Mouse (Mus musculus): Measurements from ENCODE around the gene Slfn8. TPM values are rescaled to one million over a fixed set of nuclear protein-coding genes. Genes with fewer than 3 reads are reported as not detected.

Gene Slfn8
- polyA plus RNA-seq (2014; fragmentation: Nextera tagmentation; extraction: Ambion mirVana) = 0.20 and 0.36 TPM in 2 replicates

DNA sequence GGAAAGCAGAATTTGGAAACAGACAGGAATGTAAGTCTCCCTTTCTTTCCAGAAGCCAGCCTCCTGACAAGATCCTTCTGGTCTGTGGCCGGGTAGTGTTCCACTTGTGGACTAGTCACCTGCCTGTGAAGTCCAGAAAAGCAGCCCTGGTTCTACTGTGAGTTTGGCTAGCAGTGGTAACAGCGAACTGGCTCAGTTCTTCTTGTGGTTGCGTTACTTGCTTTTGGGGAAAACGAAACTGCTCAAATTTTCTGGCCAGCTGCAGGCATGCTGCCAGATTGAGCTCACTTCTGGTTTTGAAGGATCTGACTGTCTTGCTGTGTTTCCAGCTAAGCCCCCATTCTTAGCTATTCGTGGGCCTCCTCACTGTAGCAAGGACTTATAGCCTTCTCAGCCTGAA lies at the start of gene Slfn8:
Slfn8 (minus strand) TSS at position 190 of the 400 bp plus-strand sequence.
- ATAC-seq (replicated peaks; ENCODE audit: insufficient number of reproducible peaks, low FRiP score, low TSS enrichment, low read depth) (no peak), DNase-seq (ENCODE audit: low spot score) (no peak)
- Histone ChIP-seq H3K4me1 (ENCODE audit: control insufficient read depth, insufficient read depth, low read length) (no peaks in the 10 kb centered on the region), H3K27ac (replicated peaks; ENCODE audit: low read depth, low read length) (no peak within 1 kb of the TSS), H3K9me3 (replicated peaks; ENCODE audit: control insufficient read depth, low read length) (no peaks in the 10 kb centered on the region), H3K36me3 (replicated peaks; ENCODE audit: control insufficient read depth, insufficient read depth, low read depth, low read length) (no peaks in the 10 kb centered on the region), H3K27me3 (ENCODE audit: control insufficient read depth, insufficient read depth, low read length) (no peaks in the 10 kb centered on the region), H3K9ac (replicated peaks; ENCODE audit: low read length) (no peak within 1 kb of the TSS), H3K4me2 (ENCODE audit: low read depth, low read length) (no peak within 1 kb of the TSS), H3K4me3 (ENCODE audit: low read depth, low read length) (no peak within 1 kb of the TSS)
- WGBS = 73% methylated on average over 5 of the region's 5 CpGs

DNA sequence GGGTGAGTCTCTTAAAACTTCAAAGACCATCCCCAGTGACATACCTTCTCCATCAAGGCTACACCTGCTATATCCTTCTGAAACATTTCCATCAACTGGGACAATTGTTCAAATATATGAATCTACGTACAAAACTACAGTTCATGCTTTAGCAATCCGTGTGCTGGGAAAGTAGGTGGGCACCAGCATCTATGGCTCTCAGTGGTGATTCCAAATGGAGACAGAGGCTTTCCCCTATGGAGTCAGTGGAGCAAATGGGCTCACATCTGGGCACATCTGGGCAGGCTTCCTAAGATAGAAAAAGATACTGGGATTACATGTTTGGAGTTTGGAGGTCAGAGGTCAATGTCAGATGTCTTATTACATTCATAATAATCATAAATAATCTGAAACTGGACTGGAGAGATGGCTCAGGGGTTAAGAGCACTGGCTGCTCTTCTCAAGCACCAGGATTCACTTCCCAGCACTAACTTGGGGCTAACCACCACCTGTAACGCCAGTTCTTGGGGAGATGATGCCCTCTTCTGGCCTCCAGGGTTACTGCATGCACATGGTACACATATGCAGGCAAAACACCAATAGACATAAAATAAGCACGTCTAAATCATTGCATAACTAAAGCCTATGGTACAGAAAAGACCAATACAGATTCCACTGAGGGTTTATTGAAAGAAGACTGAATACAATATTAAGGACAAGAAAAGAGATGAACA lies 47.5 kb upstream of the Slfn8 start:
- H3K4me1 ChIP-seq (ENCODE audit: control insufficient read depth, insufficient read depth, low read length) = no peaks in the 10 kb centered on the region
- H3K36me3 ChIP-seq (replicated peaks; ENCODE audit: control insufficient read depth, insufficient read depth, low read depth, low read length) = no peaks in the 10 kb centered on the region
- ATAC-seq (replicated peaks; ENCODE audit: insufficient number of reproducible peaks, low FRiP score, low TSS enrichment, low read depth) (no peak), DNase-seq (ENCODE audit: low spot score) (no peak)
- H3K9ac ChIP-seq (replicated peaks; ENCODE audit: low read length) = no peak overlapping the region
- no peak overlapping the region for H3K4me3 ChIP-seq (ENCODE audit: low read depth, low read length)
- no peak overlapping the region for H3K27ac ChIP-seq (replicated peaks; ENCODE audit: low read depth, low read length)
- H3K4me2 ChIP-seq (ENCODE audit: low read depth, low read length) = no peak overlapping the region
- H3K27me3 ChIP-seq (ENCODE audit: control insufficient read depth, insufficient read depth, low read length) = no peaks in the 10 kb centered on the region
- 80% methylated on average over 4 of the region's 4 CpGs for WGBS
- no peaks in the 10 kb centered on the region for H3K9me3 ChIP-seq (replicated peaks; ENCODE audit: control insufficient read depth, low read length)

DNA sequence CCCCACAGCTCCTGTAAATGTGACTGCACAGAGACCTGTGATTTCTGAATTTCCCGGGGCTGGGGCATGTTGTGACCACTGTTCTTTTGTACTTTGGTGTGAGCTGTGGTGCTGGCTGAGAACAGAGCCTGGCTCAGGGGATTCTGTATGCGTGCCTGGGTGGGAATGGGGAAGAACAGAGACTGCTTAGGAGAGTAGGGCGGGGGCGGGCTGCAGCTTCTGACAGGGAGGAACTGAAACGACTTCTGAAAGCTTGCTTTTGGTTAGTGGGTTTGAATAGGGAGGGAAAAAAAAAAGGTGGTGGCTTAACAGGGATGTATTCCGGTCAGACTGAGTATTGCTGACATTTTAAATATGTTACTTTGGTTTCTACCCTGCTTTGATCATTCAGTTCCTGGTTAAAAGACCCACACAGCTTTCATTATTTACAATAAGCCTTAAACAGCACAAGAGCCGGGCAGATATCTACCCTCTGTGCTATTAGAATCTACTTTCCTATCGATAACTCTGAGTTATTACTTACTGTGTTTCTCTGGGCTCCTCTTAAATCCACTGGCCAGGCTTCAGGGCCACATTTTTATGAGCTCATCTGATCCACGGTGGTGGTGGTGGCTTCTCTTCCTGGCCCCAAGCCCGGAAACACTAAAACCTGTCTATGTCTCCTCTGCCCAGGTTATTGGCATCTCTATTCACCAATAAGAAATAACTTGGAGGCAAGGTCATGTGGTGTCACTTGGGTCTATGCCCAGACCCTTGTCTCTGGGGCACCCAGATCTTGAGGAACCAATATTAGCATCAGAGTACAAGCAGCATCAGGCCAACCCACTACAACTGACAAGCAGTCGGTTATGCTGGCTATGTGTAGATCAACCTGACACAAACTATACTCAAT lies 46.3 kb upstream of the Slfn8 start:
- H3K9ac ChIP-seq (replicated peaks; ENCODE audit: low read length) = no peak overlapping the region
- 56% methylated on average over 11 of the region's 11 CpGs for WGBS
- no peak for ATAC-seq (replicated peaks; ENCODE audit: insufficient number of reproducible peaks, low FRiP score, low TSS enrichment, low read depth)
- H3K27me3 ChIP-seq (ENCODE audit: control insufficient read depth, insufficient read depth, low read length) = no peaks in the 10 kb centered on the region
- no peaks in the 10 kb centered on the region for H3K9me3 ChIP-seq (replicated peaks; ENCODE audit: control insufficient read depth, low read length)
- H3K27ac ChIP-seq (replicated peaks; ENCODE audit: low read depth, low read length) = no peak overlapping the region
- no peak overlapping the region for H3K4me2 ChIP-seq (ENCODE audit: low read depth, low read length)
- H3K36me3 ChIP-seq (replicated peaks; ENCODE audit: control insufficient read depth, insufficient read depth, low read depth, low read length) = no peaks in the 10 kb centered on the region
- no peak overlapping the region for H3K4me3 ChIP-seq (ENCODE audit: low read depth, low read length)
- no peaks in the 10 kb centered on the region for H3K4me1 ChIP-seq (ENCODE audit: control insufficient read depth, insufficient read depth, low read length)
- no peak for DNase-seq (ENCODE audit: low spot score)

DNA sequence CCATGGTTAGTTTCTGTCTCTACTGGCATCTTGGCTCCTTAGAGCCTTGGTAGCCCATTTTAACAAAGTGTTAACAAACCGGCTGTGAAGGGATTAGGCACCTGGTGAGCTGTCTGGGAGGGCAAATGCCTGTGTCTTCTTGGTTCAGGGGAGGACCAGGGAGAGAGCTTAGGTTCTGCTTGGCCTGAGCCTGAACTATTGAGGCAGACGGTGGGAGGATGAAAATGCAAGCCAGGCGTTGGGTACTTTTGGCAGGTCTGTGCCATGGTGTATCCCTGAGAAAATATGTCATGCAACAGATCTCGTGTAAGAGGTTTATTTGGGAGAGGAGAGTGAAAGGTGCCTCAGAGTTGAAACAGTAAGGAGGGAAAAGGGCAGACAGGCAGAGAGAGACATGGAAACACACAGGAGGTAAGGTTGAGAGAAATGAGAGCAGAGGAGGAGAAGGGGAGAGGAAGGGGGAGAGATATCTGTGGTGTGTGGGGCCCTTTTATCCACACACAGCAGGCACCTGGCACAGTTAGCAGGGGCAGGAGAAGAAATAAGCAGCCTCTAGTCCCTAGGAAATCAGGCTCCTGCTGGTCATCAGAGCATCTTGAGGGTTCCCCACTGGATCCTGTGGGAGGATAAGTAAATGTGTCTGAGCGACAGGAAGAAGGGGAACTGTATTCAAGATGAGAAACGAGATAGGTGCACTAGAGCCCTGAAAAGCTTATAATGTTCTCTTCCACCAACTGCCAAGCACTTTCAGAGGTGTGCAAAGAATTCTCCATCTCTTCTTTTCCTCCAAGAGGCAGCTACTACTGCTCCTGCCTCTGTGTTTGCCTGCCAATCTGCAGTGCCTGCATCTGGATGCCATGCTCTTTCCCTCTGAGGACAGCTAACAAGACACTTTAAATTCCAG lies 45.1 kb upstream of the Slfn8 start:
- no peaks in the 10 kb centered on the region for H3K4me1 ChIP-seq (ENCODE audit: control insufficient read depth, insufficient read depth, low read length)
- no peaks in the 10 kb centered on the region for H3K27me3 ChIP-seq (ENCODE audit: control insufficient read depth, insufficient read depth, low read length)
- no peaks in the 10 kb centered on the region for H3K36me3 ChIP-seq (replicated peaks; ENCODE audit: control insufficient read depth, insufficient read depth, low read depth, low read length)
- H3K9me3 ChIP-seq (replicated peaks; ENCODE audit: control insufficient read depth, low read length) = no peaks in the 10 kb centered on the region
- H3K27ac ChIP-seq (replicated peaks; ENCODE audit: low read depth, low read length) = no peak overlapping the region
- ATAC-seq (replicated peaks; ENCODE audit: insufficient number of reproducible peaks, low FRiP score, low TSS enrichment, low read depth) = no peak
- WGBS = 17% methylated on average over 6 of the region's 6 CpGs
- H3K4me3 ChIP-seq (ENCODE audit: low read depth, low read length) = no peak overlapping the region
- no peak overlapping the region for H3K9ac ChIP-seq (replicated peaks; ENCODE audit: low read length)
- no peak overlapping the region for H3K4me2 ChIP-seq (ENCODE audit: low read depth, low read length)
- DNase-seq (ENCODE audit: low spot score) = no peak

DNA sequence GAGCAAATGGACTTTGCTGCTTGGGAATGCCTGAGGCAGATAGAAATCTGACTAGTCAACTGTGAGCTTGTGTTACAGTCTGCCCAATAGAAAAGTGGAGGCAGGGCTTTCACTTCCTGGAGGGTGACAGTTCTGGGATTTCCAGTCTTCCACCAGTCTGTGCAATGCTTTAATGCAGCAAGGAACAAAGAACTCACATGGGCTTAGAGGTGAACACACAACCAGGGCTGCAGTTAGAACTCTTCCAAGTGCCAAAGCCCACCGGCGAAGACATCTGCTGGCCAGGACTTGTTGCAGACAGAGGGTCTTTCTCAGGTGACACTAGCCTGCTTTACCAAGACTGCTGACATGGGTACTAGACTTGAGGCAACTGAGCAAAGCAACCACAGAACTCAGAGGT lies 44.3 kb upstream of the Slfn8 start, which contains the start of gene Slfn2:
Slfn2 (plus strand) TSS at position 167 of the 400 bp plus-strand sequence.
- H3K4me1 ChIP-seq (ENCODE audit: control insufficient read depth, insufficient read depth, low read length) = no peaks in the 10 kb centered on the region
- DNase-seq (ENCODE audit: low spot score) = no peak
- no peak for ATAC-seq (replicated peaks; ENCODE audit: insufficient number of reproducible peaks, low FRiP score, low TSS enrichment, low read depth)
- no peaks in the 10 kb centered on the region for H3K9me3 ChIP-seq (replicated peaks; ENCODE audit: control insufficient read depth, low read length)
- H3K9ac ChIP-seq (replicated peaks; ENCODE audit: low read length) = no peak within 1 kb of the TSS
- no peaks in the 10 kb centered on the region for H3K36me3 ChIP-seq (replicated peaks; ENCODE audit: control insufficient read depth, insufficient read depth, low read depth, low read length)
- H3K4me3 ChIP-seq (ENCODE audit: low read depth, low read length) = no peak within 1 kb of the TSS
- H3K4me2 ChIP-seq (ENCODE audit: low read depth, low read length) = no peak within 1 kb of the TSS
- 79% methylated on average over 2 of the region's 2 CpGs for WGBS
- no peaks in the 10 kb centered on the region for H3K27me3 ChIP-seq (ENCODE audit: control insufficient read depth, insufficient read depth, low read length)
- H3K27ac ChIP-seq (replicated peaks; ENCODE audit: low read depth, low read length) = no peak within 1 kb of the TSS

DNA sequence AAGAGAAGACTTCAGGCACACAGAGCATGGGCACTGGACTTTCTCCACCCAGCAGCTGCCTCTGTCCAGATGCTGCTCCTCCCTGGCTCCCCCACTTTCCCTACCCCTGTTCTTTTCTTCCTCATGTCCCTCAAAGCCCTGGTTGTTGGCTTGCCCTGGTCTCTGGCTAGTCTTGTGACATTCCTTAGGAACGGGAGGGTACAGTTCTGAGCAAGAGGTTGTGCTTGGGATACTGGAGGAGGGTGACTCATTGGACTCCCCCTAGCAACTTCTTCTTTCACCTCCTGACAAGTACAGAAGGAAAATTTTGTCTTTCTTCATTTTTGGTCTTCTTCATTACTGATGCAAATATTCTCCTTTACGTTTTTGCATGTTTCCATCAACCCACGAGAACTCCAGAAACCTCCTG lies 43.3 kb upstream of the Slfn8 start:
- no peaks in the 10 kb centered on the region for H3K27me3 ChIP-seq (ENCODE audit: control insufficient read depth, insufficient read depth, low read length)
- H3K9ac ChIP-seq (replicated peaks; ENCODE audit: low read length) = no peak overlapping the region
- H3K36me3 ChIP-seq (replicated peaks; ENCODE audit: control insufficient read depth, insufficient read depth, low read depth, low read length) = no peaks in the 10 kb centered on the region
- ATAC-seq (replicated peaks; ENCODE audit: insufficient number of reproducible peaks, low FRiP score, low TSS enrichment, low read depth) = no peak
- H3K4me3 ChIP-seq (ENCODE audit: low read depth, low read length) = no peak overlapping the region
- DNase-seq (ENCODE audit: low spot score) = no peak
- no peak overlapping the region for H3K4me2 ChIP-seq (ENCODE audit: low read depth, low read length)
- 56% methylated on average over 3 of the region's 3 CpGs for WGBS
- H3K27ac ChIP-seq (replicated peaks; ENCODE audit: low read depth, low read length) = no peak overlapping the region
- H3K4me1 ChIP-seq (ENCODE audit: control insufficient read depth, insufficient read depth, low read length) = no peaks in the 10 kb centered on the region
- no peaks in the 10 kb centered on the region for H3K9me3 ChIP-seq (replicated peaks; ENCODE audit: control insufficient read depth, low read length)

DNA sequence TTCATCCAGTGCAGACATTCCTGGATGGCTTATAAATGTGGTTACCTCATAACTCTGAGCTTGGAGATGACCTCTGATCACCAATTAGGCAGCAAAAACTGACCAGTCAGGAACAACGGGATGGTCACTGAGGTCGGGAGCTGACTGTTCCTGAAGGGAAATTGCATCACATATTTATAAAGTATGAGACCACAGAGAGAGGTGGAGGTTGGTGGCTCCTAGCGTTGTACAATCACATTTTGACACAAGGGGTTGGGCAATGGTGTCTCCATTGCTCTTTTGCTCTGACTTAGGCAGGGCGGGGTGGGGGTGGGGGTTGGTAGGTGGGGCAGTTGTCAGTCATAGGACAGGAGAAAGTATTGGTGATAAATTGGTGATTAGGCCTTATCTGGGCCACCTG lies 42.5 kb upstream of the Slfn8 start:
- H3K9ac ChIP-seq (replicated peaks; ENCODE audit: low read length) = no peak overlapping the region
- whole genome bisulfite sequencing = 82% methylated on average over 4 of the region's 4 CpGs
- DNase-seq (ENCODE audit: low spot score) (no peak), ATAC-seq (replicated peaks; ENCODE audit: insufficient number of reproducible peaks, low FRiP score, low TSS enrichment, low read depth) (no peak)
- no peaks in the 10 kb centered on the region for H3K4me1 ChIP-seq (ENCODE audit: control insufficient read depth, insufficient read depth, low read length)
- H3K36me3 ChIP-seq (replicated peaks; ENCODE audit: control insufficient read depth, insufficient read depth, low read depth, low read length) = no peaks in the 10 kb centered on the region
- H3K9me3 ChIP-seq (replicated peaks; ENCODE audit: control insufficient read depth, low read length) = no peaks in the 10 kb centered on the region
- H3K4me2 ChIP-seq (ENCODE audit: low read depth, low read length) = no peak overlapping the region
- no peak overlapping the region for H3K27ac ChIP-seq (replicated peaks; ENCODE audit: low read depth, low read length)
- no peak overlapping the region for H3K4me3 ChIP-seq (ENCODE audit: low read depth, low read length)
- no peaks in the 10 kb centered on the region for H3K27me3 ChIP-seq (ENCODE audit: control insufficient read depth, insufficient read depth, low read length)
